In genomic region chr7:133634932-133635650, GRCm38 (mm10) we compare ENCODE assay signal across 21 mouse cellular contexts. TPM values are rescaled to one million over a fixed set of nuclear protein-coding genes. Genes with fewer than 3 reads are reported as not detected.
DNase-seq lines count a peak whose midpoint lies in the region; ATAC-seq and TF ChIP-seq lines count a peak whose summit lies in the region.
"Had no signal": no experiment of that assay in that cellular context is flagged by ENCODE, and none has a peak within 500 bp of the region (broad histone marks: within the 10 kb centered on the region; RNA-seq: fewer than 3 reads in every experiment).

No protein-coding gene starts in this region.

- H3K36me3 ChIP-seq in neural tube, embryonic 15.5 days = no peaks in the 10 kb centered on the region
- peaks cover 12% of the 10 kb centered on the region for H3K36me3 ChIP-seq in embryonic facial prominence, embryonic 10.5 days (replicated peaks)
- peaks cover 12% of the 10 kb centered on the region for H3K36me3 ChIP-seq in limb, embryonic 10.5 days
- peaks cover 7% of the 10 kb centered on the region; the same call in 1 of the 2 replicates for H3K36me3 ChIP-seq in liver, postnatal 0 days (replicated peaks; ENCODE audit: insufficient read depth, low read length)
- H3K36me3 ChIP-seq: hindbrain, embryonic 15.5 days; midbrain, embryonic 15.5 days had no signal

- H3K4me3 ChIP-seq in neural tube, embryonic 15.5 days (replicated peaks) = no peak overlapping the region
- H3K4me3 ChIP-seq in embryonic facial prominence, embryonic 10.5 days = no peak overlapping the region
- no peak overlapping the region for H3K4me3 ChIP-seq in limb, embryonic 10.5 days
- no peak overlapping the region for H3K4me3 ChIP-seq in liver, postnatal 0 days (ENCODE audit: low read depth, low read length)
- H3K4me3 ChIP-seq: hindbrain, embryonic 15.5 days; midbrain, embryonic 15.5 days had no signal

- H3K4me1 ChIP-seq in neural tube, embryonic 15.5 days = peaks cover 12% of the 10 kb centered on the region
- peaks cover 25% of the 10 kb centered on the region for H3K4me1 ChIP-seq in embryonic facial prominence, embryonic 10.5 days
- peaks cover 36% of the 10 kb centered on the region for H3K4me1 ChIP-seq in limb, embryonic 10.5 days
- peaks cover 14% of the 10 kb centered on the region for H3K4me1 ChIP-seq in liver, postnatal 0 days (ENCODE audit: insufficient read depth)

- no peak for TF ChIP-seq EP300 in liver, postnatal 0 days (IDR thresholded peaks at IDR 0.05; ENCODE audit: low read depth)

- WGBS in neural tube, embryonic 15.5 days = 63% methylated on average over 10 of the region's 12 CpGs
- WGBS in embryonic facial prominence, embryonic 10.5 days = 44% methylated on average over 10 of the region's 12 CpGs
- WGBS in limb, embryonic 10.5 days = 35% methylated on average over 10 of the region's 12 CpGs
- WGBS in liver, postnatal 0 days (ENCODE audit: insufficient replicate concordance) = 62% methylated on average over 10 of the region's 12 CpGs

- H3K9ac ChIP-seq in neural tube, embryonic 15.5 days (replicated peaks) = no peak overlapping the region
- no peak overlapping the region for H3K9ac ChIP-seq in liver, postnatal 0 days (replicated peaks)
- H3K9ac ChIP-seq: hindbrain, embryonic 15.5 days; midbrain, embryonic 15.5 days had no signal

- ATAC-seq in neural tube, embryonic 15.5 days (ENCODE audit: low FRiP score) = no peak
- ATAC-seq in liver, postnatal 0 days = no peak
- ATAC-seq: midbrain, embryonic 15.5 days had no signal

- no peak overlapping the region for H3K4me2 ChIP-seq in neural tube, embryonic 15.5 days
- no peak overlapping the region for H3K4me2 ChIP-seq in liver, postnatal 0 days (ENCODE audit: low read depth, low read length)
- H3K4me2 ChIP-seq: hindbrain, embryonic 15.5 days; midbrain, embryonic 15.5 days had no signal

- TF ChIP-seq CTCF in liver, postnatal 0 days (IDR thresholded peaks at IDR 0.05; ENCODE audit: low read depth) = no peak

- no peak overlapping the region for H3K27ac ChIP-seq in neural tube, embryonic 15.5 days (replicated peaks)
- H3K27ac ChIP-seq in embryonic facial prominence, embryonic 10.5 days (replicated peaks) = peak overlapping the region; percentile 78
- H3K27ac ChIP-seq in limb, embryonic 10.5 days = peak overlapping the region; percentile 79
- no peak overlapping the region for H3K27ac ChIP-seq in liver, postnatal 0 days (ENCODE audit: low read depth)
- H3K27ac ChIP-seq: hindbrain, embryonic 15.5 days; midbrain, embryonic 15.5 days had no signal

- peak; percentile 22 for DNase-seq in neural tube, embryonic 10.5 days (ENCODE audit: extremely low spot score, low spot score)
- DNase-seq in embryonic facial prominence, embryonic 10.5 days (ENCODE audit: low spot score) = peak; percentile 76
- DNase-seq in limb, embryonic 10.5 days (ENCODE audit: low spot score) = peak; percentile 62
- no peak for DNase-seq in gastrocnemius, postnatal 10 days
- DNase-seq in liver, postnatal 0 days = no peak
- no peak for DNase-seq in left cerebral cortex, postnatal 14 days (ENCODE audit: low spot score in 2 of 2)
- DNase-seq: adrenal gland, postnatal 14 days; cerebellum, postnatal 25 days; kidney, postnatal 14 days; liver had no signal

- H3K27me3 ChIP-seq in neural tube, embryonic 15.5 days (replicated peaks) = no peaks in the 10 kb centered on the region
- no peaks in the 10 kb centered on the region for H3K27me3 ChIP-seq in embryonic facial prominence, embryonic 10.5 days (replicated peaks; ENCODE audit: low read depth, poor library complexity, severe bottlenecking)
- H3K27me3 ChIP-seq in limb, embryonic 10.5 days (ENCODE audit: low read depth, poor library complexity, severe bottlenecking) = no peaks in the 10 kb centered on the region
- H3K27me3 ChIP-seq in liver, postnatal 0 days (ENCODE audit: insufficient read depth, low read length) = no peaks in the 10 kb centered on the region
- H3K27me3 ChIP-seq: hindbrain, embryonic 15.5 days; midbrain, embryonic 15.5 days had no signal

- intact Hi-C loops in left cerebral cortex, postnatal 14 days (cut with DNase I) = loop anchor here (5.0 kb wide), 2 partner anchors 513 to 603 kb away; partner anchors contain the start of genes Ctbp2 and Fgfr2

- no peaks in the 10 kb centered on the region for H3K9me3 ChIP-seq in neural tube, embryonic 15.5 days (replicated peaks)
- no peaks in the 10 kb centered on the region for H3K9me3 ChIP-seq in embryonic facial prominence, embryonic 10.5 days
- H3K9me3 ChIP-seq in limb, embryonic 10.5 days (replicated peaks) = no peaks in the 10 kb centered on the region
- H3K9me3 ChIP-seq in liver, postnatal 0 days (ENCODE audit: low read length) = no peaks in the 10 kb centered on the region
- H3K9me3 ChIP-seq: hindbrain, embryonic 15.5 days; midbrain, embryonic 15.5 days had no signal

RNA-seq across cellular contexts. Expression of gene Edrf1, which starts 2.3 kb away (rescaled TPM):
- 14.5 and 17.8 TPM in 2 replicates for polyA plus RNA-seq in neural tube, embryonic 15.5 days (2015; fragmentation: Nextera tagmentation; extraction: Ambion mirVana)
- polyA plus RNA-seq in embryonic facial prominence, embryonic 10.5 days (2016; fragmentation: Nextera tagmentation; extraction: Ambion mirVana) = 27.0 and 29.7 TPM in 2 replicates
- 29.8 and 30.3 TPM in 2 replicates for polyA plus RNA-seq in limb, embryonic 10.5 days (2016; fragmentation: Nextera tagmentation; extraction: Ambion mirVana)
- total RNA-seq in gastrocnemius, postnatal 10 days (2021) = 10 to 100 TPM; 12.1 to 12.9 TPM
- polyA plus RNA-seq in liver, postnatal 0 days (2015; fragmentation: Nextera tagmentation; extraction: Ambion mirVana) = 3.9 and 4.5 TPM in 2 replicates
- 10 to 100 TPM; 21.7 to 26.5 TPM for total RNA-seq in left cerebral cortex, postnatal 14 days (2021)

RNA-seq across cellular contexts. Expression of gene Tex36, which starts 33.1 kb away (rescaled TPM):
- not detected in 2 replicates for polyA plus RNA-seq in neural tube, embryonic 15.5 days (2015; fragmentation: Nextera tagmentation; extraction: Ambion mirVana)
- not detected in 2 replicates for polyA plus RNA-seq in embryonic facial prominence, embryonic 10.5 days (2016; fragmentation: Nextera tagmentation; extraction: Ambion mirVana)
- not detected in 2 replicates for polyA plus RNA-seq in limb, embryonic 10.5 days (2016; fragmentation: Nextera tagmentation; extraction: Ambion mirVana)
- total RNA-seq in gastrocnemius, postnatal 10 days (2021) = not detected
- polyA plus RNA-seq in liver, postnatal 0 days (2015; fragmentation: Nextera tagmentation; extraction: Ambion mirVana) = not detected in 2 replicates
- not detected for total RNA-seq in left cerebral cortex, postnatal 14 days (2021)
- total RNA-seq: adrenal gland, postnatal 14 days; CH12.LX; gastrocnemius, adult 18-20 months; heart, adult 8-10 months; layer of hippocampus, postnatal 14 days had no signal
- polyA plus RNA-seq: forebrain, embryonic 11.5 days; hindbrain, embryonic 15.5 days; lung, embryonic 16.5 days; midbrain, embryonic 15.5 days; neural tube, embryonic 14.5 days; urinary bladder, adult 2 months had no signal

RNA-seq across cellular contexts. Expression of gene Mmp21, which starts 44.8 kb away (rescaled TPM):
- not detected in 2 replicates for polyA plus RNA-seq in neural tube, embryonic 15.5 days (2015; fragmentation: Nextera tagmentation; extraction: Ambion mirVana)
- polyA plus RNA-seq in embryonic facial prominence, embryonic 10.5 days (2016; fragmentation: Nextera tagmentation; extraction: Ambion mirVana) = 0.07 and 0.15 TPM in 2 replicates
- polyA plus RNA-seq in limb, embryonic 10.5 days (2016; fragmentation: Nextera tagmentation; extraction: Ambion mirVana) = 0.18 TPM in 1 of 2 replicates, not detected in the other
- total RNA-seq in gastrocnemius, postnatal 10 days (2021) = not detected
- 0.11 TPM in 1 of 2 replicates, not detected in the other for polyA plus RNA-seq in liver, postnatal 0 days (2015; fragmentation: Nextera tagmentation; extraction: Ambion mirVana)
- not detected for total RNA-seq in left cerebral cortex, postnatal 14 days (2021)
- total RNA-seq: adrenal gland, postnatal 14 days; CH12.LX; gastrocnemius, adult 18-20 months; heart, adult 8-10 months; layer of hippocampus, postnatal 14 days had no signal
- polyA plus RNA-seq: forebrain, embryonic 11.5 days; lung, embryonic 16.5 days; urinary bladder, adult 2 months had no signal

Comparison
In these comparisons a context has a peak if more than half of its experiments do, and no peak if none do; other contexts are left out.
1. DNase-seq: peak in neural tube, embryonic 10.5 days (single experiment), embryonic facial prominence, embryonic 10.5 days (single experiment) and limb, embryonic 10.5 days (single experiment); none in gastrocnemius, postnatal 10 days (single experiment), liver, postnatal 0 days (single experiment) and left cerebral cortex, postnatal 14 days (0 of 2).
2. H3K27ac ChIP-seq: peak in embryonic facial prominence, embryonic 10.5 days (single experiment) and limb, embryonic 10.5 days (single experiment); none in neural tube, embryonic 15.5 days (single experiment) and liver, postnatal 0 days (single experiment).